Mouse (Mus musculus) lung, adult 2 months (tissue): ENCODE measurements around the gene Azgp1.

Experiments used
- CTCF ChIP-seq: fragments of 200-500 bp; IDR thresholded peaks from 2 replicates; pipeline ENCODE4 v1.5.1; 2011; ENCODE audit warnings: mild to moderate bottlenecking, low read length, control low read depth; ENCODE audit not compliant: insufficient read depth
- POLR2A ChIP-seq: fragments of 200-500 bp; IDR thresholded peaks from 2 replicates; pipeline ENCODE4 v1.6.1; 2011; ENCODE audit warnings: low read depth, mild to moderate bottlenecking, control low read depth, low read length, borderline replicate concordance; ENCODE audit errors: extremely low read depth

DNA sequence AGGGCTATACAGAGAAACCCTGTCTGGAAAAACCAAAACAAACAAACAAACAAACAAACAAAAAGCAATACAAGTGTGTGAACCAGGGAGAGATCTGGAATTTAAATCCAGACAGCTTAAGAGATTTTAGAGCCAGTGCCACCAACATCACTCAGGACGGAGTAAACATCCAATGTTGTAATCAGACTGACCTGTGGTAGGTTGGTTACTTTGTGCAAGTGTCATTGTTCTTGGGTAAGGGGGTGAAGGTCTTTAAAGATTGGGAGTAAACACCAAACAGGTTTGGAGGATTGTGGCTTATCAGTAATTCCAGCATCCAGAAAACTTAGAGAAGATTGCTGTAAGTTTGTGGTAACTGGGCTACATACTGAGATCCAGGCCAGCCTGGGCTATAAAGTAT, 5.0 kb downstream of the Azgp1 start:
- TF ChIP-seq POLR2A (no peak), CTCF (no peak)
